Mouse (Mus musculus): Measurements from ENCODE around the gene Hdac10. TPM values are rescaled to one million over a fixed set of nuclear protein-coding genes. Genes with fewer than 3 reads are reported as not detected.

The Hdac10 gene
- polyA plus RNA-seq, 2 experiments: 5.3 to 8.1 TPM

GRCm38 (mm10) chr15:89145813-89146350 lies 17.4 kb upstream of the Hdac10 start:
- no peak overlapping the region for H3K4me2 ChIP-seq (ENCODE audit: low read depth)
- WGBS (ENCODE audit: insufficient replicate concordance): 58% methylated on average over 24 of the region's 24 CpGs

GRCm38 (mm10) chr15:89144965-89145364 lies 16.5 kb upstream of the Hdac10 start:
- ATAC-seq (ENCODE audit: insufficient read depth): no peak
- Histone ChIP-seq H3K27me3 (ENCODE audit: control insufficient read depth, insufficient read depth, low read length) (peaks cover 71% of the 10 kb centered on the region), H3K9ac (replicated peaks) (no peak overlapping the region), H3K36me3 (replicated peaks; ENCODE audit: control insufficient read depth, insufficient read depth, low read depth) (no peaks in the 10 kb centered on the region), H3K4me3 (ENCODE audit: insufficient read depth in 1 of 2, low read depth in 2 of 2, low read length in 2 of 2) (no peak overlapping the region), H3K9me3 (ENCODE audit: control insufficient read depth, low read length) (no peaks in the 10 kb centered on the region), H3K4me2 (ENCODE audit: low read depth) (no peak overlapping the region), H3K4me1 (replicated peaks; ENCODE audit: control insufficient read depth in 2 of 2, insufficient read depth in 2 of 2, low read length in 1 of 2) (no peaks in the 10 kb centered on the region; a peak in 1 of 4 replicates), H3K27ac (no peak overlapping the region)
- no peak for DNase-seq (ENCODE audit: low read depth in 3 of 3, low spot score in 3 of 3)
- 46% methylated on average over 11 of the region's 11 CpGs for WGBS (ENCODE audit: insufficient replicate concordance)
- TF ChIP-seq EP300 (IDR thresholded peaks at IDR 0.05; ENCODE audit: low read depth) (no peak), CTCF (IDR thresholded peaks at IDR 0.05; ENCODE audit: low read depth) (no peak)

More at GRCm38 (mm10) chr15:89145813-89146350, 17.4 kb upstream of the Hdac10 start:
- H3K27ac ChIP-seq: no peak overlapping the region
- no peaks in the 10 kb centered on the region; a peak in 1 of 4 replicates for H3K4me1 ChIP-seq (replicated peaks; ENCODE audit: control insufficient read depth in 2 of 2, insufficient read depth in 2 of 2, low read length in 1 of 2)
- no peaks in the 10 kb centered on the region for H3K36me3 ChIP-seq (replicated peaks; ENCODE audit: control insufficient read depth, insufficient read depth, low read depth)
- no peak for ATAC-seq (ENCODE audit: insufficient read depth)
- no peak for DNase-seq (ENCODE audit: low read depth in 3 of 3, low spot score in 3 of 3)
- no peak overlapping the region for H3K9ac ChIP-seq (replicated peaks)
- H3K27me3 ChIP-seq (ENCODE audit: control insufficient read depth, insufficient read depth, low read length): peaks cover 70% of the 10 kb centered on the region
- no peaks in the 10 kb centered on the region for H3K9me3 ChIP-seq (ENCODE audit: control insufficient read depth, low read length)
- no peak for TF ChIP-seq EP300 (IDR thresholded peaks at IDR 0.05; ENCODE audit: low read depth)
- no peak for TF ChIP-seq CTCF (IDR thresholded peaks at IDR 0.05; ENCODE audit: low read depth)
- no peak overlapping the region for H3K4me3 ChIP-seq (ENCODE audit: insufficient read depth in 1 of 2, low read depth in 2 of 2, low read length in 2 of 2)

DNA sequence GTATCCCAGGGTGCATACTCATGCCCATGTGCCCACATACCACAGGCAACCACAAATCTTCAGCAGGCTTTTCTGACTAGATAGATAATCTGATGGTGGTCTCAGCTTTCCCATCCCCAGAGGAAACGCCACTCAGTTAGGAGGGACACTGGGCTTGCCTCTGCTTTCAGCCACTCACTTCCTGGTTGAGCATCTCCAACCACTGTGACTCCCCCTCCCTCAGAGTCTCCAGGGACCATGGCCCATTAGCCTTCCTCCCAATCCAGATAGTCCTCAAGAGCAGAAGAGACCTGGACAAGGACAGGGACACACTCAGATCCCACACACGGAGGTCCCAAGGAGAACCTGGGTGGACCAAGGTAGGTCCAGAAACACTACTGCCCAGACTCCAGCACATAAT lies 14.6 kb upstream of the Hdac10 start:
- H3K4me2 ChIP-seq (ENCODE audit: low read depth): no peak overlapping the region
- no peak overlapping the region for H3K9ac ChIP-seq (replicated peaks)
- H3K27ac ChIP-seq: no peak overlapping the region
- TF ChIP-seq CTCF (IDR thresholded peaks at IDR 0.05; ENCODE audit: low read depth): no peak
- TF ChIP-seq EP300 (IDR thresholded peaks at IDR 0.05; ENCODE audit: low read depth): no peak
- H3K4me1 ChIP-seq (replicated peaks; ENCODE audit: control insufficient read depth in 2 of 2, insufficient read depth in 2 of 2, low read length in 1 of 2): no peaks in the 10 kb centered on the region
- ATAC-seq (ENCODE audit: insufficient read depth) (no peak), DNase-seq (ENCODE audit: low read depth in 3 of 3, low spot score in 3 of 3) (no peak)
- H3K9me3 ChIP-seq (ENCODE audit: control insufficient read depth, low read length): no peaks in the 10 kb centered on the region
- peaks cover 70% of the 10 kb centered on the region for H3K27me3 ChIP-seq (ENCODE audit: control insufficient read depth, insufficient read depth, low read length)
- WGBS (ENCODE audit: insufficient replicate concordance): 35% methylated on average over 2 of the region's 2 CpGs
- H3K36me3 ChIP-seq (replicated peaks; ENCODE audit: control insufficient read depth, insufficient read depth, low read depth): no peaks in the 10 kb centered on the region
- no peak overlapping the region for H3K4me3 ChIP-seq (ENCODE audit: insufficient read depth in 1 of 2, low read depth in 2 of 2, low read length in 2 of 2)

DNA sequence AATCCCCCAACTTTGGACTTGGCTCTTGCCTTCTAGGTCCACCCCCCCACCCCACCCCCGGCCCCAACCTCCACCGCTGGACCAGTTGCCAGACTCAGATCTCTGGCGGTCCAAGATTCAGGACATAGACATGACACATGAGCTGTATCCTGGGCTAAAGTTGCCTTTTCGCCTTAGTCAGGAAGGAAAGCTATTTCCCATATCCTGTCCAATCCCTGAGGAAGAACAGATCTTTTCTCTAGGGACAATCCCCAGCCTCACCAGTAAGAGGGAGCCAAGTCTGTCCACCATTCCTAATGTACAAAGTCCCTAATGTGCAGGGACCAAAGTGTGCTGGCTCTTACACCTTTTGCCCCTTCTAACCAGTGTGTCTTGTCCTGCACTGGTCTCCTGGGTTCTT lies 13.4 kb upstream of the Hdac10 start:
- DNase-seq (ENCODE audit: low read depth in 3 of 3, low spot score in 3 of 3) (no peak), ATAC-seq (ENCODE audit: insufficient read depth) (no peak)
- H3K9ac ChIP-seq (replicated peaks): no peak overlapping the region
- H3K4me2 ChIP-seq (ENCODE audit: low read depth): no peak overlapping the region
- peaks cover 61% of the 10 kb centered on the region for H3K27me3 ChIP-seq (ENCODE audit: control insufficient read depth, insufficient read depth, low read length)
- TF ChIP-seq EP300 (IDR thresholded peaks at IDR 0.05; ENCODE audit: low read depth) (no peak), CTCF (IDR thresholded peaks at IDR 0.05; ENCODE audit: low read depth) (no peak)
- 44% methylated on average over 4 of the region's 4 CpGs for WGBS (ENCODE audit: insufficient replicate concordance)
- H3K4me3 ChIP-seq (ENCODE audit: insufficient read depth in 1 of 2, low read depth in 2 of 2, low read length in 2 of 2): no peak overlapping the region
- H3K27ac ChIP-seq: no peak overlapping the region
- H3K9me3 ChIP-seq (ENCODE audit: control insufficient read depth, low read length): no peaks in the 10 kb centered on the region
- no peaks in the 10 kb centered on the region for H3K36me3 ChIP-seq (replicated peaks; ENCODE audit: control insufficient read depth, insufficient read depth, low read depth)
- no peaks in the 10 kb centered on the region for H3K4me1 ChIP-seq (replicated peaks; ENCODE audit: control insufficient read depth in 2 of 2, insufficient read depth in 2 of 2, low read length in 1 of 2)

DNA sequence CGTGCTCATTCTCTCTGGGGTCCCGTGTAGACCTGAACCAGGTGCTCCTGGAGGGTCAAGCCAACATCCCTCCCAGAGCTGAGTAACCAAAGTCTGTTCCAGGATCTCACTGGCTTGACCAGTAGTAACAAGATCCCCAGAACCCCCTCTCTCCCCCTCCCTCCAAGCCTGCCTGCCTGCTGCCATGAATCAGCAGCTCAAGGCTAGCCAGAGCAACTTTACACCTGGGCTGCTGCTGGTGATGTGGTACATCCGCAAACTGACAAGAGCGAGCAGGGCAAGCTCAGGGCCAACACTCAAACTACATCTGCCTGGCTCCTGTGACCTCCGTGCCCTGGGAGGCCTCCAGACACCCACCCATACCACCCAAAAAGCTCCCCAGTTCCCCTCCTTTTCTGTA lies 12.9 kb upstream of the Hdac10 start:
- Histone ChIP-seq H3K4me2 (ENCODE audit: low read depth) (no peak overlapping the region), H3K9me3 (ENCODE audit: control insufficient read depth, low read length) (no peaks in the 10 kb centered on the region), H3K27ac (no peak overlapping the region), H3K27me3 (ENCODE audit: control insufficient read depth, insufficient read depth, low read length) (peaks cover 57% of the 10 kb centered on the region), H3K36me3 (replicated peaks; ENCODE audit: control insufficient read depth, insufficient read depth, low read depth) (no peaks in the 10 kb centered on the region), H3K9ac (replicated peaks) (no peak overlapping the region), H3K4me1 (replicated peaks; ENCODE audit: control insufficient read depth in 2 of 2, insufficient read depth in 2 of 2, low read length in 1 of 2) (no peaks in the 10 kb centered on the region), H3K4me3 (ENCODE audit: insufficient read depth in 1 of 2, low read depth in 2 of 2, low read length in 2 of 2) (no peak overlapping the region)
- no peak for TF ChIP-seq CTCF (IDR thresholded peaks at IDR 0.05; ENCODE audit: low read depth)
- TF ChIP-seq EP300 (IDR thresholded peaks at IDR 0.05; ENCODE audit: low read depth): no peak
- no peak for DNase-seq (ENCODE audit: low read depth in 3 of 3, low spot score in 3 of 3)
- no peak for ATAC-seq (ENCODE audit: insufficient read depth)
- 20% methylated on average over 5 of the region's 5 CpGs for WGBS (ENCODE audit: insufficient replicate concordance)

Measured in liver, embryonic 14.5 days (tissue).